Mouse (Mus musculus) Patski (cell line): Measurements from ENCODE around the gene Pomgnt2. TPM values are rescaled to one million over a fixed set of nuclear protein-coding genes. Genes with fewer than 3 reads are reported as not detected.
"Not testable (repeated sequence)": the region's sequence is repeated elsewhere in the genome, so short reads cannot be mapped to it uniquely, and the experiment has no call there.

Source experiments
- ATAC-seq: fragments of 100-300 bp; one replicate; pipeline ENCODE4 v1.8.0; 2021
- CTCF ChIA-PET: fragments of 350-600 bp; sonication (Branson Sonifier 250); formaldehyde crosslinking; loops from one replicate; lab custom pipeline; 2022; ENCODE audit warnings: inconsistent platforms; lab: Charles Lee
- POLR2A ChIA-PET: fragments of 350-600 bp; sonication (Branson Sonifier 250); formaldehyde crosslinking; loops from one replicate; lab custom pipeline; 2022; ENCODE audit warnings: antibody characterized with exemption, inconsistent platforms; lab: Charles Lee
- DNase-seq: peaks from one replicate; pipeline ENCODE4 v3.0.0-alpha.2; 2011; ENCODE audit warnings: low read depth, low spot score
- H3K27me3 ChIP-seq: fragments of 371-371 bp; one replicate; pipeline ENCODE4 v1.5.1; 2021
- CTCF ChIP-seq: fragments of 100-300 bp; IDR thresholded peaks from one replicate; pipeline ENCODE4 v1.5.1; 2021
- in situ Hi-C: fragments of 300-500 bp; cut with MboI; formaldehyde crosslinking; loops from 3 replicates; pipeline ENCODE4 v1.11.1; 2018; ENCODE audit warnings: low pct_unique_long_range_greater_than_20kb, mixed read lengths
- polyA plus RNA-seq: library from polyadenylated mRNA; unstranded; gene quantifications from one replicate; pipeline ENCODE4 v1.2.3, GENCODE M21; 2021

Gene Pomgnt2
- polyA plus RNA-seq, 1 experiment from 2014 or later = 20.8 TPM

- ATAC-seq (no peak), DNase-seq (no peak)
- in situ Hi-C loops = no loop called here
- TF ChIP-seq CTCF = no peak
- POLR2A ChIA-PET = no interaction called here
- CTCF ChIA-PET = no interaction called here
- H3K27me3 ChIP-seq = no peaks in the 10 kb centered on the region
These were observed 30.4 kb upstream of the Pomgnt2 start for GRCm38 (mm10) chr9:122027081-122027913.

- no peak for TF ChIP-seq CTCF
- POLR2A ChIA-PET = no interaction called here
- in situ Hi-C loops = no loop called here
- DNase-seq = no peak
- CTCF ChIA-PET = no interaction called here
- no peaks in the 10 kb centered on the region for H3K27me3 ChIP-seq
- no peak for ATAC-seq
These were observed 29.1 kb upstream of the Pomgnt2 start for GRCm38 (mm10) chr9:122025855-122026590.

- CTCF ChIA-PET = interaction anchor here (1.4 kb wide), 1 partner anchor 10 kb away, joined by 4 read pairs; no protein-coding TSS in a partner anchor
- no peak for TF ChIP-seq CTCF
- POLR2A ChIA-PET = interaction anchor here (0.8 to 0.9 kb wide), 2 partner anchors 24 to 54 kb away, joined by 3 read pairs; no protein-coding TSS in a partner anchor
- DNase-seq = no peak
- no peak for ATAC-seq
- H3K27me3 ChIP-seq = no peaks in the 10 kb centered on the region
- in situ Hi-C loops = loop anchor here (5.0 kb wide), 2 partner anchors 93 to 163 kb away; partner anchors contain the start of gene Snrk
These were observed 27.5 kb upstream of the Pomgnt2 start for GRCm38 (mm10) chr9:122024419-122024818.

GRCm38 (mm10) chr9:122023873-122024272 is 27.0 kb upstream of the Pomgnt2 start:
- in situ Hi-C loops = loop anchor here (5.0 kb wide), 2 partner anchors 93 to 163 kb away; partner anchors contain the start of gene Snrk
- CTCF ChIA-PET = interaction anchor here (1.4 kb wide), 1 partner anchor 9 kb away, joined by 4 read pairs; no protein-coding TSS in a partner anchor

GRCm38 (mm10) chr9:122022776-122023175 is 25.9 kb upstream of the Pomgnt2 start:
- ChIA-PET POLR2A (interaction anchor here (1.0 kb wide), 1 partner anchor 55 kb away, joined by 3 read pairs; no protein-coding TSS in a partner anchor), CTCF (no interaction called here)
- no peak for TF ChIP-seq CTCF
- in situ Hi-C loops = loop anchor here (5.0 kb wide), 2 partner anchors 95 to 165 kb away; partner anchors contain the start of gene Snrk
- ATAC-seq (peak; percentile 27), DNase-seq (peak; percentile 27)
- peaks cover 2% of the 10 kb centered on the region for H3K27me3 ChIP-seq

More at GRCm38 (mm10) chr9:122023873-122024272, 27.0 kb upstream of the Pomgnt2 start:
- H3K27me3 ChIP-seq = no peaks in the 10 kb centered on the region
- no peak for ATAC-seq
- no peak for DNase-seq
- POLR2A ChIA-PET = interaction anchor here (0.8 kb wide), 1 partner anchor 54 kb away, joined by 3 read pairs; no protein-coding TSS in a partner anchor
- TF ChIP-seq CTCF = no peak

GRCm38 (mm10) chr9:122021581-122021980 is 24.7 kb upstream of the Pomgnt2 start:
- TF ChIP-seq CTCF = no peak
- ATAC-seq (no peak), DNase-seq (no peak)
- CTCF ChIA-PET = interaction anchor here (1.5 kb wide), 1 partner anchor 24 kb away, joined by 5 read pairs; no protein-coding TSS in a partner anchor
- H3K27me3 ChIP-seq = peaks cover 3% of the 10 kb centered on the region
- in situ Hi-C loops = loop anchor here (5.0 kb wide), 2 partner anchors 96 to 166 kb away; partner anchors contain the start of gene Snrk
- POLR2A ChIA-PET = no interaction called here

GRCm38 (mm10) chr9:122021171-122021570 is 24.3 kb upstream of the Pomgnt2 start:
- ATAC-seq, DNase-seq, POLR2A ChIA-PET, H3K27me3 ChIP-seq: not testable (repeated sequence)
- in situ Hi-C loops = loop anchor here (5.0 kb wide), 2 partner anchors 96 to 166 kb away; partner anchors contain the start of gene Snrk
- CTCF ChIA-PET = interaction anchor here (1.1 to 1.5 kb wide), 3 partner anchors 25 to 178 kb away, joined by 3 to 5 read pairs (median 3); no protein-coding TSS in a partner anchor

- in situ Hi-C loops = loop anchor here (5.0 kb wide), 2 partner anchors 97 to 167 kb away; partner anchors contain the start of gene Snrk
- H3K27me3 ChIP-seq = peaks cover 3% of the 10 kb centered on the region
- ATAC-seq (no peak), DNase-seq (no peak)
- no peak for TF ChIP-seq CTCF
- ChIA-PET CTCF (interaction anchor here (1.1 to 1.5 kb wide), 4 partner anchors 26 to 179 kb away, joined by 3 to 5 read pairs (median 3); no protein-coding TSS in a partner anchor), POLR2A (no interaction called here)
These were observed 23.4 kb upstream of the Pomgnt2 start for GRCm38 (mm10) chr9:122020321-122020720.

GRCm38 (mm10) chr9:122018782-122019395 is 22.0 kb upstream of the Pomgnt2 start:
- H3K27me3 ChIP-seq = peaks cover 3% of the 10 kb centered on the region
- in situ Hi-C loops = no loop called here
- ChIA-PET POLR2A (no interaction called here), CTCF (interaction anchor here (0.7 to 0.9 kb wide), 2 partner anchors 161 to 166 kb away, joined by 3 read pairs; no protein-coding TSS in a partner anchor)
- DNase-seq (peak; percentile 38), ATAC-seq (peak; percentile 79)
- peak; percentile 73 for TF ChIP-seq CTCF
